Mouse (Mus musculus) embryonic facial prominence, embryonic 13.5 days (tissue): ENCODE measurements around the gene Ostf1. TPM values are rescaled to one million over a fixed set of nuclear protein-coding genes. Genes with fewer than 3 reads are reported as not detected.
A peak's percentile ranks its signal among the peaks of the same experiment; 100 is the strongest.

Experiments used
- ATAC-seq: fragments of 200-750 bp; cut with Nextera tagmentation; 2 replicates; pipeline ENCODE4 v1.8.0; 2017; ENCODE audit warnings: low read depth; ENCODE audit not compliant: insufficient number of reproducible peaks, insufficient read depth, low FRiP score, low TSS enrichment
- H3K27ac ChIP-seq: fragments of 300-500 bp; sonication (generic); 2 replicates; pipeline ENCODE4 v1.5.1; 2015; ENCODE audit warnings: moderate library complexity, mild to moderate bottlenecking, inconsistent platforms
- H3K27me3 ChIP-seq: fragments of 300-500 bp; sonication (generic); 2 replicates; pipeline ENCODE4 v1.6.1; 2015; ENCODE audit warnings: mild to moderate bottlenecking, inconsistent platforms
- H3K36me3 ChIP-seq: fragments of 300-500 bp; sonication (generic); 2 replicates; pipeline ENCODE4 v1.6.1; 2015; ENCODE audit warnings: mild to moderate bottlenecking, inconsistent platforms
- H3K4me1 ChIP-seq: fragments of 300-500 bp; sonication (generic); 2 replicates; pipeline ENCODE4 v1.6.1; 2015; ENCODE audit warnings: inconsistent platforms
- H3K4me2 ChIP-seq: fragments of 300-500 bp; sonication (generic); 2 replicates; pipeline ENCODE4 v1.6.1; 2015; ENCODE audit warnings: moderate library complexity, mild to moderate bottlenecking, inconsistent platforms
- H3K4me3 ChIP-seq: fragments of 300-500 bp; sonication (generic); 2 replicates; pipeline ENCODE4 v1.5.1; 2015; ENCODE audit warnings: mild to moderate bottlenecking, inconsistent platforms
- H3K9ac ChIP-seq: fragments of 300-500 bp; sonication (generic); 2 replicates; pipeline ENCODE4 v1.6.1; 2015; ENCODE audit warnings: mild to moderate bottlenecking, inconsistent platforms
- H3K9me3 ChIP-seq: fragments of 300-500 bp; sonication (generic); 2 replicates; pipeline ENCODE4 v1.6.1; 2016; ENCODE audit warnings: inconsistent platforms
- WGBS: fragments of 180-500 bp; shearing (Covaris S2); methylation state at CpG from one replicate; pipeline ENCODE4 v1.1.7; 2015; ENCODE audit warnings: mixed read lengths; 5-methylcytosine and 5-hydroxymethylcytosine counted together
- polyA plus RNA-seq: library from polyadenylated mRNA; unstranded; fragments of >200 nt; fragmentation: Nextera tagmentation; extraction: Ambion mirVana; gene quantifications from 2 replicates; pipeline ENCODE4 v1.2.1, GENCODE M21; 2015

Ostf1 gene
- polyA plus RNA-seq, 1 experiment from 2014 or later: 65.1 TPM

- Histone ChIP-seq H3K27me3 (no peaks in the 10 kb centered on the region), H3K27ac (no peak overlapping the region), H3K4me3 (no peak overlapping the region), H3K4me2 (no peak overlapping the region), H3K9ac (no peak overlapping the region), H3K9me3 (no peaks in the 10 kb centered on the region), H3K4me1 (peaks cover 18% of the 10 kb centered on the region), H3K36me3 (peaks cover 5% of the 10 kb centered on the region; the same call in 1 of the 2 replicates)
- WGBS: 85% methylated on average over 16 of the region's 16 CpGs
- ATAC-seq: no peak
Observed at GRCm38 (mm10) chr19:18581046-18581445, 50.6 kb downstream of the Ostf1 start.

- no peaks in the 10 kb centered on the region for H3K36me3 ChIP-seq
- H3K9ac ChIP-seq: no peak overlapping the region
- peaks cover 18% of the 10 kb centered on the region for H3K4me1 ChIP-seq
- no peak overlapping the region; the same call in 1 of the 2 replicates for H3K27ac ChIP-seq
- no peak for ATAC-seq
- no peak overlapping the region for H3K4me2 ChIP-seq
- H3K4me3 ChIP-seq: no peak overlapping the region
- no peaks in the 10 kb centered on the region for H3K9me3 ChIP-seq
- WGBS: 86% methylated on average over 1 of the region's 1 CpGs
- H3K27me3 ChIP-seq: no peaks in the 10 kb centered on the region
Observed at GRCm38 (mm10) chr19:18579012-18579358, 52.6 kb downstream of the Ostf1 start.

- peak overlapping the region; percentile 21; the same call in 1 of the 2 replicates for H3K4me3 ChIP-seq
- H3K27ac ChIP-seq: peak overlapping the region; percentile 64
- no peak for ATAC-seq
- no peaks in the 10 kb centered on the region for H3K9me3 ChIP-seq
- H3K9ac ChIP-seq: peak overlapping the region; percentile 7; the same call in 1 of the 2 replicates
- H3K27me3 ChIP-seq: no peaks in the 10 kb centered on the region
- H3K36me3 ChIP-seq: no peaks in the 10 kb centered on the region
- H3K4me2 ChIP-seq: peak overlapping the region; percentile 54
- H3K4me1 ChIP-seq: peaks cover 18% of the 10 kb centered on the region
- 32% methylated on average over 17 of the region's 17 CpGs for WGBS
Observed at GRCm38 (mm10) chr19:18578216-18579011, 53.2 kb downstream of the Ostf1 start.

- no peak overlapping the region for H3K9ac ChIP-seq
- 52% methylated on average over 5 of the region's 5 CpGs for WGBS
- no peak overlapping the region for H3K4me3 ChIP-seq
- H3K36me3 ChIP-seq: no peaks in the 10 kb centered on the region
- ATAC-seq: no peak
- peaks cover 18% of the 10 kb centered on the region for H3K4me1 ChIP-seq
- 0 out of 2 replicates have a peak overlapping the region, but pooled peaks have one; percentile 16 for H3K27ac ChIP-seq
- no peaks in the 10 kb centered on the region for H3K27me3 ChIP-seq
- no peaks in the 10 kb centered on the region for H3K9me3 ChIP-seq
- peak overlapping the region; percentile 54; the same call in 1 of the 2 replicates for H3K4me2 ChIP-seq
Observed at GRCm38 (mm10) chr19:18577348-18577747, 54.3 kb downstream of the Ostf1 start.

- Histone ChIP-seq H3K36me3 (no peaks in the 10 kb centered on the region), H3K27me3 (no peaks in the 10 kb centered on the region), H3K4me1 (peaks cover 18% of the 10 kb centered on the region), H3K9me3 (no peaks in the 10 kb centered on the region), H3K9ac (no peak overlapping the region), H3K4me3 (no peak overlapping the region), H3K27ac (no peak overlapping the region), H3K4me2 (no peak overlapping the region)
- WGBS: 98% methylated on average over 3 of the region's 3 CpGs
- no peak for ATAC-seq
Observed at GRCm38 (mm10) chr19:18575891-18576290, 55.7 kb downstream of the Ostf1 start.

- ATAC-seq: no peak
- H3K4me1 ChIP-seq: peaks cover 18% of the 10 kb centered on the region
- no peak overlapping the region for H3K4me2 ChIP-seq
- WGBS: 71% methylated on average over 5 of the region's 5 CpGs
- H3K27me3 ChIP-seq: no peaks in the 10 kb centered on the region
- H3K36me3 ChIP-seq: no peaks in the 10 kb centered on the region
- H3K9me3 ChIP-seq: no peaks in the 10 kb centered on the region
- no peak overlapping the region for H3K27ac ChIP-seq
- H3K4me3 ChIP-seq: no peak overlapping the region
- H3K9ac ChIP-seq: no peak overlapping the region
Observed at GRCm38 (mm10) chr19:18573907-18574306, 57.7 kb downstream of the Ostf1 start.

GRCm38 (mm10) chr19:18573443-18573842 lies 58.2 kb downstream of the Ostf1 start:
- WGBS: 51% methylated on average over 3 of the region's 3 CpGs

GRCm38 (mm10) chr19:18569496-18569895 lies 62.1 kb downstream of the Ostf1 start:
- no peak overlapping the region for H3K4me2 ChIP-seq
- no peak overlapping the region for H3K27ac ChIP-seq
- no peak for ATAC-seq
- WGBS: 80% methylated on average over 1 of the region's 1 CpGs
- no peaks in the 10 kb centered on the region for H3K4me1 ChIP-seq
- H3K36me3 ChIP-seq: no peaks in the 10 kb centered on the region
- H3K9ac ChIP-seq: no peak overlapping the region
- H3K9me3 ChIP-seq: no peaks in the 10 kb centered on the region
- H3K27me3 ChIP-seq: no peaks in the 10 kb centered on the region
- no peak overlapping the region for H3K4me3 ChIP-seq

More at GRCm38 (mm10) chr19:18573443-18573842, 58.2 kb downstream of the Ostf1 start:
- no peak overlapping the region for H3K27ac ChIP-seq
- no peaks in the 10 kb centered on the region for H3K27me3 ChIP-seq
- ATAC-seq: no peak
- H3K4me2 ChIP-seq: no peak overlapping the region
- H3K4me1 ChIP-seq: peaks cover 14% of the 10 kb centered on the region
- no peak overlapping the region for H3K9ac ChIP-seq
- H3K9me3 ChIP-seq: no peaks in the 10 kb centered on the region
- no peak overlapping the region for H3K4me3 ChIP-seq
- no peaks in the 10 kb centered on the region for H3K36me3 ChIP-seq

- H3K27ac ChIP-seq: no peak overlapping the region
- ATAC-seq: no peak
- H3K4me2 ChIP-seq: no peak overlapping the region
- 59% methylated on average over 3 of the region's 3 CpGs for WGBS
- H3K36me3 ChIP-seq: no peaks in the 10 kb centered on the region
- no peak overlapping the region for H3K4me3 ChIP-seq
- H3K9ac ChIP-seq: no peak overlapping the region
- no peaks in the 10 kb centered on the region for H3K27me3 ChIP-seq
- no peaks in the 10 kb centered on the region for H3K4me1 ChIP-seq
- no peaks in the 10 kb centered on the region for H3K9me3 ChIP-seq
Observed at GRCm38 (mm10) chr19:18568828-18569430, 62.7 kb downstream of the Ostf1 start.

GRCm38 (mm10) chr19:18567936-18568827 lies 63.4 kb downstream of the Ostf1 start:
- Histone ChIP-seq H3K4me3 (no peak overlapping the region), H3K9ac (no peak overlapping the region), H3K36me3 (no peaks in the 10 kb centered on the region), H3K27me3 (no peaks in the 10 kb centered on the region), H3K4me2 (no peak overlapping the region), H3K27ac (no peak overlapping the region), H3K9me3 (no peaks in the 10 kb centered on the region), H3K4me1 (no peaks in the 10 kb centered on the region)
- 91% methylated on average over 12 of the region's 12 CpGs for WGBS
- no peak for ATAC-seq

GRCm38 (mm10) chr19:18567501-18567900 lies 64.1 kb downstream of the Ostf1 start:
- no peak overlapping the region for H3K27ac ChIP-seq
- H3K27me3 ChIP-seq: no peaks in the 10 kb centered on the region
- H3K9ac ChIP-seq: no peak overlapping the region
- ATAC-seq: no peak
- no peaks in the 10 kb centered on the region for H3K36me3 ChIP-seq
- H3K4me1 ChIP-seq: no peaks in the 10 kb centered on the region
- H3K4me3 ChIP-seq: no peak overlapping the region
- H3K4me2 ChIP-seq: no peak overlapping the region
- no peaks in the 10 kb centered on the region for H3K9me3 ChIP-seq
- 94% methylated on average over 11 of the region's 11 CpGs for WGBS
